Mouse (Mus musculus): ENCODE measurements around the gene Tesk1. TPM values are rescaled to one million over a fixed set of nuclear protein-coding genes. Genes with fewer than 3 reads are reported as not detected.
A peak's percentile ranks its signal among the peaks of the same experiment; 100 is the strongest.

Gene Tesk1
- polyA plus RNA-seq, 1 experiment from 2014 or later: 8.6 TPM

DNA sequence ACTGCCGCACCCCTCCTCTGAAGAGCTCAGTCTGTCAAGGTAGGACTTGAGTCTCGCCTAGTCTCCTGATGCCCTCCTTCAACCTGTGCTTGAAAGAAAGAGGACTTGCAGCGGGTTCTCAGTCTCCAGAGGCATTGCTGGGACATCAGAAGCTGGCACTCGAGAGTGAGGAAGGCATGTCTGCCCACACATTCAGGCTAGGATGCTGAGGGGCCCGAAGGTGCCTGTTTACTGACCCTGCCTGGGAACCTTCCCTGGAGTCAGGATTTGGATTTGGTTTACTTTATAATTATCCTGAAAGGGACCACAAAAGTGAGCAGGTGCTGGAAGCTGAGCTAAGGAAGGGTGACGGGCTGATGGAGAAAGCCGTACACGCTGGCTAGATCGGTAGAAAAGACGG is 40.3 kb upstream of the Tesk1 start:
- ATAC-seq: no peak
- Histone ChIP-seq H3K36me3 (ENCODE audit: control insufficient read depth, insufficient read depth) (no peaks in the 10 kb centered on the region), H3K4me2 (ENCODE audit: low read length) (no peak overlapping the region), H3K9ac (replicated peaks; ENCODE audit: low read depth, low read length) (no peak overlapping the region), H3K27me3 (replicated peaks; ENCODE audit: control insufficient read depth, insufficient read depth, low read length) (no peaks in the 10 kb centered on the region), H3K27ac (ENCODE audit: low read length) (no peak overlapping the region), H3K4me3 (replicated peaks; ENCODE audit: low read length) (no peak overlapping the region), H3K9me3 (ENCODE audit: control insufficient read depth, low read length) (no peaks in the 10 kb centered on the region), H3K4me1 (replicated peaks; ENCODE audit: control insufficient read depth, insufficient read depth, low read length) (peaks cover 17% of the 10 kb centered on the region)
- 85% methylated on average over 10 of the region's 10 CpGs for WGBS

GRCm38 (mm10) chr4:43402212-43402611 is 39.5 kb upstream of the Tesk1 start:
- H3K4me3 ChIP-seq (replicated peaks; ENCODE audit: low read length): no peak overlapping the region
- H3K9me3 ChIP-seq (ENCODE audit: control insufficient read depth, low read length): no peaks in the 10 kb centered on the region
- no peak overlapping the region for H3K9ac ChIP-seq (replicated peaks; ENCODE audit: low read depth, low read length)
- no peak for ATAC-seq
- no peaks in the 10 kb centered on the region for H3K27me3 ChIP-seq (replicated peaks; ENCODE audit: control insufficient read depth, insufficient read depth, low read length)
- peaks cover 18% of the 10 kb centered on the region for H3K4me1 ChIP-seq (replicated peaks; ENCODE audit: control insufficient read depth, insufficient read depth, low read length)
- H3K27ac ChIP-seq (ENCODE audit: low read length): no peak overlapping the region
- WGBS: 87% methylated on average over 9 of the region's 9 CpGs
- H3K4me2 ChIP-seq (ENCODE audit: low read length): no peak overlapping the region
- no peaks in the 10 kb centered on the region for H3K36me3 ChIP-seq (ENCODE audit: control insufficient read depth, insufficient read depth)

- Histone ChIP-seq H3K4me3 (replicated peaks; ENCODE audit: low read length) (no peak overlapping the region), H3K4me2 (ENCODE audit: low read length) (no peak overlapping the region), H3K9me3 (ENCODE audit: control insufficient read depth, low read length) (no peaks in the 10 kb centered on the region), H3K36me3 (ENCODE audit: control insufficient read depth, insufficient read depth) (no peaks in the 10 kb centered on the region), H3K27ac (ENCODE audit: low read length) (no peak overlapping the region), H3K27me3 (replicated peaks; ENCODE audit: control insufficient read depth, insufficient read depth, low read length) (no peaks in the 10 kb centered on the region), H3K9ac (replicated peaks; ENCODE audit: low read depth, low read length) (no peak overlapping the region), H3K4me1 (replicated peaks; ENCODE audit: control insufficient read depth, insufficient read depth, low read length) (peaks cover 30% of the 10 kb centered on the region)
- ATAC-seq: no peak
- 94% methylated on average over 10 of the region's 10 CpGs for WGBS
These were observed 37.0 kb upstream of the Tesk1 start for GRCm38 (mm10) chr4:43404697-43405096.

- peaks cover 33% of the 10 kb centered on the region for H3K4me1 ChIP-seq (replicated peaks; ENCODE audit: control insufficient read depth, insufficient read depth, low read length)
- H3K9me3 ChIP-seq (ENCODE audit: control insufficient read depth, low read length): no peaks in the 10 kb centered on the region
- peak; percentile 95 for ATAC-seq
- H3K9ac ChIP-seq (replicated peaks; ENCODE audit: low read depth, low read length): peak overlapping the region; percentile 93
- H3K4me3 ChIP-seq (replicated peaks; ENCODE audit: low read length): peak overlapping the region; percentile 68
- H3K36me3 ChIP-seq (ENCODE audit: control insufficient read depth, insufficient read depth): no peaks in the 10 kb centered on the region
- peak overlapping the region; percentile 88 for H3K4me2 ChIP-seq (ENCODE audit: low read length)
- no peaks in the 10 kb centered on the region for H3K27me3 ChIP-seq (replicated peaks; ENCODE audit: control insufficient read depth, insufficient read depth, low read length)
- H3K27ac ChIP-seq (ENCODE audit: low read length): peak overlapping the region; percentile 96
- WGBS: 1% methylated on average over 28 of the region's 28 CpGs
These were observed 35.4 kb upstream of the Tesk1 start for GRCm38 (mm10) chr4:43406162-43406971.

DNA sequence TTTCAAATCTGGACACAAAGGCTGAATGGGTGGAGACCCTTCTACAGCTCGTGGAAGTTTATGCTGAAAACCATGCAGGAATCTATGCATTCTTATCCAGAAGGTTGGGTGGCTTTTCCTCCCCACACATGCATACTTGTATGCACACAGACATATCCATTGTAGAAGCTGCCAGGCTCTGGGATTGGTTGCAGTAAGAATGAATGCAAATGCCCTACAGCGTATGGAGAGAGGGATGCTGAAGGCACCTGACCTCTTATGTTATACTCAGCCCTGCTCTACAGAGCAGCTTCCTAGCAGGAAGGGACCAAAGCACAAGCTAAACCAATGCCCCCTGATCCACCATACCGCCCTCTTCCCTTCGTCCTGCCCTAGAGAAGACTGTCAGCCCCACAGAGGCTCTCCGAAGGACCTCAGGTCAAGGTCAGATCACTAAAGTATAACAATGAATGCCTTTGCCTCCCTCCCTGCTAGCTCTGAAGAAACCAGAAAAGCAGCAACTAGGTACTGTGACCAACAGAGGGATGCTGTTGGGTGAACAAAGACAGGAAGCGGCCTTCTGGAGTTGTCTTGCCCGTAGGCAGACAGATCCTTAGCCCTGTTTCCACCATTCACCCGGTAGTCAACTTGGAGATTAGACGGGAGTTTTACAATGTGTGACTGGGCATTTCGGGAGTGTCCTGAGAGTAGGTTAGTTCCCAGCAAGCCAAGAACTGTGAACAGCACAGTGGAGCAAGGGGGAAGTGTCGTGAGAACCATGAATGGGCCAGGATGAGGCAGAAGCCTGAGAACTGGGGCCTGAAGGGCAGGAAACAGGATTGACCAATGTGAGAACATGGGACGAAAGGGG is 34.4 kb upstream of the Tesk1 start:
- Histone ChIP-seq H3K9me3 (ENCODE audit: control insufficient read depth, low read length) (no peaks in the 10 kb centered on the region), H3K4me1 (replicated peaks; ENCODE audit: control insufficient read depth, insufficient read depth, low read length) (peaks cover 34% of the 10 kb centered on the region), H3K36me3 (ENCODE audit: control insufficient read depth, insufficient read depth) (no peaks in the 10 kb centered on the region), H3K9ac (replicated peaks; ENCODE audit: low read depth, low read length) (peak overlapping the region; percentile 93), H3K4me3 (replicated peaks; ENCODE audit: low read length) (peak overlapping the region; percentile 68), H3K27ac (ENCODE audit: low read length) (peak overlapping the region; percentile 96), H3K27me3 (replicated peaks; ENCODE audit: control insufficient read depth, insufficient read depth, low read length) (no peaks in the 10 kb centered on the region), H3K4me2 (ENCODE audit: low read length) (peak overlapping the region; percentile 88)
- WGBS: 70% methylated on average over 12 of the region's 12 CpGs
- ATAC-seq: peak; percentile 47

DNA sequence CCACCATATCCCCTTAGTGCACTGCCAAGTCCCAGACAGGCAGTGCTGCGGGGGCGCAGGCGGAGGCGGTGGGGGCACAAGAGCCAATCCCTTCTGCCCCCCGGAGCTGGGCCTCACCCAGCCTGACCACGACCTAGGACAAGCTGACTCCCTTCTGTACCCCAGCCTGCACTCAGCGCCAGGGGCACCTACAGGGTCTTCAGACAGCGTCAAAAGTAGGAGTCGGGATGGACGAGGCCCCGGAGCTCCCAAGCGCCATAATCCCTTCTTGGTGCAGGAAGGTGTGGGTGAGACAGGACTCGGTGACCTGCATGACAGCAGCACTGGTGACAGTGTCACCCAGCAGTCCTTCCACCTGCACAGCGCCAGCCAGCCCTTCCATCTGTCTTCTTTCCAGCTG is 27.0 kb upstream of the Tesk1 start:
- Histone ChIP-seq H3K4me3 (replicated peaks; ENCODE audit: low read length) (no peak overlapping the region), H3K4me2 (ENCODE audit: low read length) (no peak overlapping the region), H3K27me3 (replicated peaks; ENCODE audit: control insufficient read depth, insufficient read depth, low read length) (no peaks in the 10 kb centered on the region), H3K36me3 (ENCODE audit: control insufficient read depth, insufficient read depth) (peaks cover 13% of the 10 kb centered on the region; the same call in 1 of the 2 replicates), H3K4me1 (replicated peaks; ENCODE audit: control insufficient read depth, insufficient read depth, low read length) (peaks cover 8% of the 10 kb centered on the region; the same call in 1 of the 2 replicates), H3K9me3 (ENCODE audit: control insufficient read depth, low read length) (no peaks in the 10 kb centered on the region), H3K27ac (ENCODE audit: low read length) (no peak overlapping the region), H3K9ac (replicated peaks; ENCODE audit: low read depth, low read length) (no peak overlapping the region)
- WGBS: 88% methylated on average over 14 of the region's 14 CpGs
- ATAC-seq: no peak

GRCm38 (mm10) chr4:43415221-43416070 is 26.3 kb upstream of the Tesk1 start:
- peaks cover 13% of the 10 kb centered on the region; the same call in 1 of the 2 replicates for H3K36me3 ChIP-seq (ENCODE audit: control insufficient read depth, insufficient read depth)

DNA sequence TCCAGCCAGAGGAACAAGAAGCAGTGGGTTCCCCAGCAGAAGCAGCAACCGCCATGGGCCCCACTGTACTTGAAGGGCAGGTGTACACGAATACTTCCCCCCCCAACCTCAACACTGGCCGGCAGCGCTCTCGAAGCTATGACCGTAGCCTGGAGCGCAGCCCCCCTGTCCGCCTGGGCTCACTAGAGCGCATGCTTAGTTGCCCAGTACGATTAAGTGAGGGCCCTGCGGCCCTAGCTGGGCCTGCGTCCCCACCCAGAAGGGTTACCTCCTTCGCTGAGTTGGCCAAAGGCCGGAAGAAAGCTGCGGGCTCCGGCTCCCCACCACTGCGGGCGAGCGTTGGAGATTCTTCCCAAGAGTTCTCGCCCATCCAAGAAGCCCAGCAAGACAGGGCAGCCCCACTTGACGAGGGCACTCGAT is 25.7 kb upstream of the Tesk1 start:
- H3K9ac ChIP-seq (replicated peaks; ENCODE audit: low read depth, low read length): no peak overlapping the region
- H3K4me3 ChIP-seq (replicated peaks; ENCODE audit: low read length): no peak overlapping the region
- H3K27ac ChIP-seq (ENCODE audit: low read length): no peak overlapping the region
- H3K36me3 ChIP-seq (ENCODE audit: control insufficient read depth, insufficient read depth): peaks cover 13% of the 10 kb centered on the region; the same call in 1 of the 2 replicates
- 95% methylated on average over 22 of the region's 22 CpGs for WGBS
- no peaks in the 10 kb centered on the region for H3K27me3 ChIP-seq (replicated peaks; ENCODE audit: control insufficient read depth, insufficient read depth, low read length)
- ATAC-seq: no peak
- no peaks in the 10 kb centered on the region for H3K9me3 ChIP-seq (ENCODE audit: control insufficient read depth, low read length)
- peaks cover 2% of the 10 kb centered on the region; the same call in 1 of the 2 replicates for H3K4me1 ChIP-seq (replicated peaks; ENCODE audit: control insufficient read depth, insufficient read depth, low read length)
- H3K4me2 ChIP-seq (ENCODE audit: low read length): no peak overlapping the region

More at GRCm38 (mm10) chr4:43415221-43416070, 26.3 kb upstream of the Tesk1 start:
- Histone ChIP-seq H3K4me2 (ENCODE audit: low read length) (no peak overlapping the region), H3K9me3 (ENCODE audit: control insufficient read depth, low read length) (no peaks in the 10 kb centered on the region), H3K4me1 (replicated peaks; ENCODE audit: control insufficient read depth, insufficient read depth, low read length) (peaks cover 5% of the 10 kb centered on the region; the same call in 1 of the 2 replicates), H3K4me3 (replicated peaks; ENCODE audit: low read length) (no peak overlapping the region), H3K27ac (ENCODE audit: low read length) (no peak overlapping the region), H3K9ac (replicated peaks; ENCODE audit: low read depth, low read length) (no peak overlapping the region), H3K27me3 (replicated peaks; ENCODE audit: control insufficient read depth, insufficient read depth, low read length) (no peaks in the 10 kb centered on the region)
- ATAC-seq: no peak
- WGBS: 90% methylated on average over 28 of the region's 29 CpGs

Measured in forebrain, embryonic 16.5 days (tissue).